Mouse (Mus musculus): ENCODE data around the gene Slc24a5. TPM values are rescaled to one million over a fixed set of nuclear protein-coding genes. Genes with fewer than 3 reads are reported as not detected.

Gene Slc24a5
- polyA plus RNA-seq, 1 experiment from 2014 or later = 8.2 TPM

DNA sequence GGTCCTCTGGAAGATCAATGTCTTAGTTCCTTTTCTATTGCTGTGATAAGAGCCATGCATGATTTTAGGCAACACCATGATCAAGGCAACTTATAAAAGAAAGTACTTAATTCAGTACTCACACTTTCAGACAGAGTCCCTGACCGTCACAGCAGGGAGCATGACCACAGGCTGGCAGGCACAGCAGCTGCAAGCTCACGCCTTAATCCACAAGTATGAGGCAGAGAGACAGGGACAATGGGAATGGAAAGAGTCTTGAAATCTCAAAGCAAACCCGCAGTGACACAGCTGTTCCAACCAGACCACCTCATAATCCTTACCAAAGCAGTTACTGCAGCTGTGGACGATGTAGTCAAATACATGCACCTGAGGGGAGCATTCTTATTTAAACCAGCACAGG, 66.2 kb downstream of the Slc24a5 start:
- Histone ChIP-seq H3K27ac (no peak overlapping the region), H3K4me2 (replicated peaks) (no peak overlapping the region), H3K4me1 (replicated peaks; ENCODE audit: control insufficient read depth, insufficient read depth, low read length) (0 out of 2 replicates have a peak, but pooled peaks cover 3% of the 10 kb centered on the region), H3K9me3 (ENCODE audit: control insufficient read depth, low read length) (no peaks in the 10 kb centered on the region), H3K9ac (no peak overlapping the region), H3K36me3 (replicated peaks; ENCODE audit: control insufficient read depth, insufficient read depth) (no peaks in the 10 kb centered on the region), H3K4me3 (replicated peaks; ENCODE audit: low read length) (no peak overlapping the region), H3K27me3 (ENCODE audit: control insufficient read depth, insufficient read depth, low read length) (no peaks in the 10 kb centered on the region)
- DNase-seq (ENCODE audit: low spot score) (no peak), ATAC-seq (ENCODE audit: low FRiP score) (no peak)
- WGBS = 34% methylated on average over 4 of the region's 4 CpGs

GRCm38 (mm10) chr2:125135903-125136811, 68.2 kb downstream of the Slc24a5 start, which contains the start of gene Ctxn2:
Gene Ctxn2 (plus strand): TSS chr2:125136692.
- Histone ChIP-seq H3K4me3 (replicated peaks; ENCODE audit: low read length) (peak within 1 kb of the TSS; percentile 40), H3K4me1 (replicated peaks; ENCODE audit: control insufficient read depth, insufficient read depth, low read length) (0 out of 2 replicates have a peak, but pooled peaks cover 3% of the 10 kb centered on the region), H3K9me3 (ENCODE audit: control insufficient read depth, low read length) (no peaks in the 10 kb centered on the region), H3K9ac (peak within 1 kb of the TSS; percentile 59), H3K27me3 (ENCODE audit: control insufficient read depth, insufficient read depth, low read length) (no peaks in the 10 kb centered on the region), H3K27ac (peak within 1 kb of the TSS; percentile 81), H3K36me3 (replicated peaks; ENCODE audit: control insufficient read depth, insufficient read depth) (no peaks in the 10 kb centered on the region), H3K4me2 (replicated peaks) (peak within 1 kb of the TSS; percentile 61)
- ATAC-seq (ENCODE audit: low FRiP score) = peak; percentile 78
- WGBS = under 1% methylated on average over 39 of the region's 39 CpGs
- DNase-seq (ENCODE audit: low spot score) = peak; percentile 70

DNA sequence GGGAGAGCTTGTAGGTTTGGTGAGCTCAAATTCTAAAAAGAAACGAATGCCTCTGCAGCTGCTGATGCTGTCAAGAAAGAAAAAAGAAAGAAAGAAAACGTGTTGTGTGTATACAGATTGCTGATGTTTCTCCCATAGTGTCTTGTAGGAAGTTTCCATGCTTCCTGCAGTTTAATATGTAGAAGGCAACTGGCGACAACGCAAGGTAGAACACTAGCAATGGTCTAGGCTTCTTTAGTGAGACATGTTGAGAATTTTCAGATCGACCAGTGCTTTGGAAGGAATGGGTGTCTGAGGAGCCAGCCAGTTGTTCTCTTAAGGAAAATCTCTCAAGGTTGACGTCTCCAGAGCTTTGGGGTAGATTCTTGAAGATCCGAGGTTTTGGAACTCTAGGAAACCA, 68.9 kb downstream of the Slc24a5 start:
- Histone ChIP-seq H3K4me1 (replicated peaks; ENCODE audit: control insufficient read depth, insufficient read depth, low read length) (0 out of 2 replicates have a peak, but pooled peaks cover 3% of the 10 kb centered on the region), H3K27me3 (ENCODE audit: control insufficient read depth, insufficient read depth, low read length) (no peaks in the 10 kb centered on the region), H3K9me3 (ENCODE audit: control insufficient read depth, low read length) (no peaks in the 10 kb centered on the region), H3K27ac (peak overlapping the region; percentile 81), H3K4me3 (replicated peaks; ENCODE audit: low read length) (peak overlapping the region; percentile 40), H3K9ac (peak overlapping the region; percentile 59), H3K36me3 (replicated peaks; ENCODE audit: control insufficient read depth, insufficient read depth) (no peaks in the 10 kb centered on the region), H3K4me2 (replicated peaks) (peak overlapping the region; percentile 61)
- ATAC-seq (ENCODE audit: low FRiP score) (no peak), DNase-seq (ENCODE audit: low spot score) (no peak)
- WGBS = 28% methylated on average over 7 of the region's 7 CpGs

Other genes starting within 250 kb of the Slc24a5 start
- gene Myef2, start 55.5 kb downstream of the Slc24a5 start, polyA plus RNA-seq (2014; fragmentation: Nextera tagmentation; extraction: Ambion mirVana) = 227 and 232 TPM in 2 replicates
- 17.5 and 20.7 TPM in 2 replicates for gene Ctxn2, start 68.6 kb downstream of the Slc24a5 start, polyA plus RNA-seq (2014; fragmentation: Nextera tagmentation; extraction: Ambion mirVana)
- gene Slc12a1, start 84.4 kb downstream of the Slc24a5 start, polyA plus RNA-seq (2014; fragmentation: Nextera tagmentation; extraction: Ambion mirVana) = 0.15 and 0.18 TPM in 2 replicates
- 81.8 and 83.5 TPM in 2 replicates for gene Dut, start 179.1 kb downstream of the Slc24a5 start, polyA plus RNA-seq (2014; fragmentation: Nextera tagmentation; extraction: Ambion mirVana)